Mouse (Mus musculus) midbrain, embryonic 16.5 days (tissue): ENCODE measurements around the gene Jund. TPM values are rescaled to one million over a fixed set of nuclear protein-coding genes. Genes with fewer than 3 reads are reported as not detected.

ENCODE experiments used
- ATAC-seq: fragments of 200-750 bp; cut with Nextera tagmentation; 2 replicates; pipeline ENCODE4 v1.8.0; 2017; ENCODE audit warnings: moderate TSS enrichment
- H3K27ac ChIP-seq: fragments of 300-500 bp; sonication (generic); 2 replicates; pipeline ENCODE4 v1.5.1; 2014; ENCODE audit warnings: mild to moderate bottlenecking, low read length, mixed read lengths
- H3K27me3 ChIP-seq: fragments of 300-500 bp; sonication (generic); 2 replicates; pipeline ENCODE4 v1.6.1; 2014; ENCODE audit warnings: low read depth, low read length, mixed read lengths; ENCODE audit not compliant: control insufficient read depth, insufficient read depth
- H3K36me3 ChIP-seq: fragments of 300-500 bp; sonication (generic); 2 replicates; pipeline ENCODE4 v1.6.1; 2014; ENCODE audit warnings: mild to moderate bottlenecking, low read length, moderate library complexity, mixed read lengths; ENCODE audit not compliant: control insufficient read depth, insufficient read depth
- H3K4me1 ChIP-seq: fragments of 300-500 bp; sonication (generic); 2 replicates; pipeline ENCODE4 v1.6.1; 2014; ENCODE audit warnings: mild to moderate bottlenecking, low read length, mixed read lengths; ENCODE audit not compliant: control insufficient read depth, insufficient read depth
- H3K4me2 ChIP-seq: fragments of 300-500 bp; sonication (generic); 2 replicates; pipeline ENCODE4 v1.6.1; 2014; ENCODE audit warnings: mild to moderate bottlenecking, low read length, mixed read lengths
- H3K4me3 ChIP-seq: fragments of 300-500 bp; sonication (generic); 2 replicates; pipeline ENCODE4 v1.5.1; 2014; ENCODE audit warnings: low read depth, mild to moderate bottlenecking, low read length, moderate library complexity, mixed read lengths
- H3K9ac ChIP-seq: fragments of 300-500 bp; sonication (generic); 2 replicates; pipeline ENCODE4 v1.6.1; 2014; ENCODE audit warnings: low read depth, low read length, mixed read lengths
- H3K9me3 ChIP-seq: fragments of 300-500 bp; sonication (generic); replicated peaks from 2 replicates; pipeline ENCODE4 v1.6.1; 2014; ENCODE audit warnings: mild to moderate bottlenecking, low read length, mixed read lengths; ENCODE audit not compliant: control insufficient read depth, poor library complexity, severe bottlenecking
- WGBS: fragments of 180-500 bp; shearing (Covaris S2); extraction: QIAGEN DNeasy Blood & Tissue Kit; methylation state at CpG from one replicate; pipeline ENCODE4 v1.1.7; 2014; 5-methylcytosine and 5-hydroxymethylcytosine counted together
- polyA plus RNA-seq: library from polyadenylated mRNA; unstranded; fragments of >200 nt; fragmentation: Nextera tagmentation; extraction: Ambion mirVana; gene quantifications from 2 replicates; pipeline ENCODE4 v1.2.1, GENCODE M21; 2015

Gene Jund
- polyA plus RNA-seq, 1 experiment from 2014 or later, result 67.9 TPM

DNA sequence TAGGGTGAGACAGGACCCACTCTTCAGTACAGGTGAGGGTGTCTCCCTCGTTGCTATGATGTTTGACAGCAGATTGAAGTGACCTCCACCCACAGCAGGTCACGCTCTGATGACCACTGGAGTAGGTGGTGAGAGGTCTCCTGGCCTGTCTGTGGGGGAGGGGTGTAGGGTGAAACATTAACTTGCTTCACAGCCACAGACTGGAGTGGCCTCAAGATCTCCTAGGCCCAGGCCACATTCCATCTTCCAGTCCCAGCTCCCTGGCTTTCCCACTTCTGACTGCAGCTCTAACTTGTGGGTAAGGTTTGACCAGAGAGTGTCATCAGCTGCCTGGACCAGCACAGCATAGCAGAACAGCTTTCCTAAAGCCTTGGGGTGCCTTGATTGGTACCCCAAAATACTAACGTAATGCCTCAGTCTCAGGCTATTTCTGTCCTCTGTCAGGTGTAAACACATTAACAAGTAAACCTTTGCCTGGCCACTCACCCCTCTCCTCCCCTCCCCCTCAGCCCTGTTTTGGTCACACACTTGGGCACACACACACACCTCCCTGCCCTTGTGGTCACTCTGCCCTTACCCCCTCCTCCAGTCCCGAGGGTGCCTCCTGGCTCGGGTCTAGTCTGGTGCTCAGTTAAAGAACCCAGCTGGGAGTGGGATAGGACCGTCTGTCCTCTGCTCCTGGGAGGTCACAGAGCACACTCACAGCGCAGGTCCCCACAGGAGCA is 24.9 kb downstream of the Jund start, which contains the start of gene Pde4c:
Pde4c (plus strand) TSS at position 235 of the 725 bp plus-strand sequence.
- Histone ChIP-seq H3K4me2 (no peak within 1 kb of the TSS), H3K9me3 (no peaks in the 10 kb centered on the region), H3K4me3 (no peak within 1 kb of the TSS), H3K4me1 (no peaks in the 10 kb centered on the region), H3K27me3 (peaks cover 16% of the 10 kb centered on the region; the same call in 1 of the 2 replicates), H3K36me3 (no peaks in the 10 kb centered on the region), H3K9ac (no peak within 1 kb of the TSS), H3K27ac (no peak within 1 kb of the TSS)
- WGBS, result 72% methylated on average over 7 of the region's 7 CpGs
- ATAC-seq, result no peak

DNA sequence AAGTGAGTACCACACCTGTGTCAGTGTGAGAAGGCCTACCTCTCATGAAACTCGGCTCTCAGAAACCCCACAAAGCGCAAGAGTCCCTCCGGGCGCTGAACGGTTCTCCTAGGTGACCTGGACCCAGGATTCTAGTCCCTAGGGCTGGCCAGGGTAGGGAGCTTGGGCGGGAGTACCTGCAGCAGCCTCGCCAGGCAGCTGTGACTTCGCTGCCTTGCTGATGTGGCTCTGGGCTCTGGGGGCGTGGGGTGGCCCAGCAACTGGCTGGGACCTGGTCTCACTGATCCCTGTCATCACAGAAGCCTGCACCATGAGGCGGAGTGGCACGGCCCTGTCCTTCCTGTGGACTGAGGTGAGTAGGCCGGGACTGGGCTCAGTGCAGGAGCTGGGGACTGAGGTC is 25.5 kb downstream of the Jund start:
- Histone ChIP-seq H3K4me2 (no peak overlapping the region), H3K9ac (no peak overlapping the region), H3K4me1 (no peaks in the 10 kb centered on the region), H3K27ac (no peak overlapping the region), H3K4me3 (no peak overlapping the region), H3K27me3 (peaks cover 22% of the 10 kb centered on the region), H3K36me3 (no peaks in the 10 kb centered on the region), H3K9me3 (no peaks in the 10 kb centered on the region)
- no peak for ATAC-seq
- 85% methylated on average over 12 of the region's 12 CpGs for WGBS

DNA sequence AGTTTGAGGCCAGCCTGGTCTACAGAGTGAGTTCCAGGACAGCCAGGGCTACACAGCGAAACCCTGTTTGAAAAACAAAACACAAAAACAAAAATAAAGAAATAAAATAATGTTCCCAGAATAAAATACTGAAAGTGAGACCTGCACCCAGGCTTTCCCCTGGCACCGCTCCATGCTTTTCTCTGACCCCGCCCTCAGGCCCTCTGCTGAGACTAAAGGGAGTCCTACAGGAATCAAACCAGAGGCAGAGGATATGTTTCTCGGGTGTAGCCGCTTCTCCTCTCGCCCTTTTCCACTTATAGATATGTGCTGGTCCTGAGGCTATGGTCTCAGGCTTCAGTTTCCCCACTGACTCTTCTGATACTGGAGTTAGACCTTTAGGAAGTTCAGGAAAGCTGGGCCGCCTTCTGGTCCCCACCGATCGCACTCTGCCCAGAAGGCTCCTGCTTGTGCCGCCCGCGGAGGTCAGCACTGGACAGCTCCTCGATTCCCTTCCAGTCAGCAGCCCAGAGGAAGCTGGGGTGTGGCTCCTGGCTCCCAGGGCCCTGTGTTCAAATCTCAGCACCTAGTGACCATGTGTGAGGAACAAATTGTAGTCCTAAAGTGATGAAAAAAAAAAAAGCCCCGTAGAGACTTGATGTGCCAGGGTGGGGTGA is 27.2 kb downstream of the Jund start:
- Histone ChIP-seq H3K27ac (no peak overlapping the region), H3K4me3 (no peak overlapping the region), H3K9me3 (no peaks in the 10 kb centered on the region), H3K36me3 (no peaks in the 10 kb centered on the region), H3K27me3 (peaks cover 37% of the 10 kb centered on the region), H3K4me1 (no peaks in the 10 kb centered on the region; the same call in 1 of the 2 replicates), H3K9ac (no peak overlapping the region), H3K4me2 (no peak overlapping the region)
- 27% methylated on average over 14 of the region's 14 CpGs for WGBS
- ATAC-seq, result no peak

DNA sequence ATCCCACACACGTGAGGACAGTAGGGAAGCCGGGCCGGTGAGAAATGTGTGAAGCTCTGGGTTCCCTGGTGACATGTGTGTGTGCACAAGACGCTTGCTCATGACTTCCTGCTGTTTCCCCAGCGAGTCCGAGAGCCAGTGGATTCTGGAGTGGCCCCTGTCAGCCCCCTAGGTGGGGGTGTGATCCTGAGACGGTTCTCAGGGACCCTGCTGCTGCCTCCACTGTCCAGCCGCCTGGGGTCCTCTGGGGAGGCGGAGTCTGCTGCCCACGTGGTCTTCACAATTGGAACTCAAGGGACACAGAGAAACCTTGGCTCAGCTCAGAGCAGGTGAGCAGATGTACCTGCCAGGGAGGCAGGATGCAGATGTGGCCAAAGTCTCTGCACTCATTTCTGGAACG is 28.0 kb downstream of the Jund start:
- no peak overlapping the region for H3K9ac ChIP-seq

DNA sequence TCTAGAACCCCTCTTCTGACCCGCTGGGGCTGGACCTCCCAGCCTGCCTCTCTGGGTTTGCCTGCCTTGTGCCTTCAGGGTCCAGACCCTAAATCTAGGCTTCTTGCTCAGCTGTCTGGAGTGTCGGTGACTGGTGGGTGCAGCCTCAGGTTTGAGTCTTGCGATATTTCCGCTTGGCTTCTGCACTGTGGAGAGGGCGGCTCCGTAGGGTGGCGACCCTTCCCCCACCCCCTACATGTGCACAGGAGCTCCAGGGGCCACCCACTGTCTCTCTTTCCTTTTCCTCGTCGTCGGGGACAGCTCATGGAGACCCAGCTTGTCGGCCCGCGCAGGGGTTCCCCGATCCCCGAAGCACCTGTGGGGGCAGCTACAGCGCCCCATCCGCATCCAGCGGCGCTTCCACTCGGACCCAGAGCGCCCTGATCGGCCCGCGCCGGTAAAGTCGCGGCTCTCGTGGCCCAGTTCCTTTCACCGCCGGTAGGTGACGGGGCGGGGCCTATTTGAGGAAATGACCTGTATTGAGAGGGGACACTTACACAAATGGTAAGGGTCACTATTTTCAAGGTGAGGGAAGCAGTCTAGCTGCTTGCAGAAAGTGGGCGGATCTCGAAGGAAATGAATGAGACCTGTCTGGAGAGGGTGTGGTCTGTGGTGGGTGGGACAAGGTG is 31.2 kb downstream of the Jund start:
- no peaks in the 10 kb centered on the region for H3K36me3 ChIP-seq
- H3K4me3 ChIP-seq, result peak overlapping the region; percentile 19
- H3K9me3 ChIP-seq, result no peaks in the 10 kb centered on the region
- H3K27me3 ChIP-seq, result peaks cover 45% of the 10 kb centered on the region
- no peak for ATAC-seq
- no peak overlapping the region for H3K9ac ChIP-seq
- WGBS, result 6% methylated on average over 34 of the region's 34 CpGs
- no peaks in the 10 kb centered on the region; the same call in 1 of the 2 replicates for H3K4me1 ChIP-seq
- no peak overlapping the region for H3K27ac ChIP-seq
- H3K4me2 ChIP-seq, result peak overlapping the region; percentile 33; the same call in 1 of the 2 replicates

More for the DNA sequence above, 28.0 kb downstream of the Jund start:
- no peak for ATAC-seq
- no peaks in the 10 kb centered on the region; the same call in 1 of the 2 replicates for H3K4me1 ChIP-seq
- peaks cover 39% of the 10 kb centered on the region for H3K27me3 ChIP-seq
- H3K4me2 ChIP-seq, result no peak overlapping the region
- no peak overlapping the region for H3K4me3 ChIP-seq
- no peaks in the 10 kb centered on the region for H3K9me3 ChIP-seq
- WGBS, result 47% methylated on average over 11 of the region's 11 CpGs
- no peaks in the 10 kb centered on the region for H3K36me3 ChIP-seq
- H3K27ac ChIP-seq, result no peak overlapping the region

DNA sequence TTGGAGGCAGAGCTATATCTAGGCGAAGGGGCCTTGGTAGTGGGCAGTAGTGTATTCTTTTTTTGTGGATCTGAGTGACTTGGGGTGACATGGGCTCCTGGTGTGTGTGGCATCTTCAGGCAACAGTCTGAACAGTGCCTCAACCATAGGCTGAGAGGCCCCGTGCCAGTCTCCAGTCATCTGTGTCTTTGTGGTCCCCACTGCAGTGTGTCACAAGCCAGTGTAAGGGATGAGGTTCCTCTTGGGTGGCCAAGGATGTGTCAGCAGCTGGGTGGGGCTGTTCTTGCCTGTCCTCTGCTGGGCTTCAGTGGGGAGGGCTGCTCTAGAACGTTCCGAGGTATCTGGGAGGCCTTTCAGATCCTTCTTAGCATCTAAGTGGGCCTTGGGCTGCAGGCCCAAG is 32.2 kb downstream of the Jund start:
- Histone ChIP-seq H3K27ac (no peak overlapping the region), H3K4me1 (no peaks in the 10 kb centered on the region; the same call in 1 of the 2 replicates), H3K9ac (no peak overlapping the region), H3K9me3 (no peaks in the 10 kb centered on the region), H3K36me3 (no peaks in the 10 kb centered on the region), H3K27me3 (peaks cover 43% of the 10 kb centered on the region), H3K4me2 (no peak overlapping the region), H3K4me3 (no peak overlapping the region)
- ATAC-seq, result no peak
- WGBS, result 83% methylated on average over 4 of the region's 4 CpGs

DNA sequence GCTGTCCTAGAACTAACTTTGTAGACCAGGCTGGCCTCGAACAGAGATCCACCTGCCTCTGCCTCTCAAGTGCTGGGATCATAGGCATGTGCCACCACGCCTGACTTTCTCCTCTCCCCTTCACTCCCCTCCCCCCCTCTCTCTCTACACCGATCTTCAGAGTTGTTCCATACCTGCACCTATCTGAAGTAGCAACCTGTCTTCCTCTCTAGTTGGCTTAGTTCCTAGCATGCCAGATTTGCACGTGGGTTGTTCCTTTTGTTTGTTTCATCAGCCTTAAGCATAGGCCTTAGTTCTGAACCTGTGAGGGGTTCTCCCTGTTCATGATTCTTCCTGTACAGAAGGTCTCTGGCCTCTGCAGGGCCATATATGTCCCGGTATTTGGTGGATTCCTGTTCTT is 39.0 kb downstream of the Jund start:
- Histone ChIP-seq H3K9ac (no peak overlapping the region), H3K27ac (no peak overlapping the region), H3K36me3 (no peaks in the 10 kb centered on the region), H3K4me1 (no peaks in the 10 kb centered on the region), H3K4me2 (no peak overlapping the region), H3K4me3 (no peak overlapping the region), H3K27me3 (peaks cover 18% of the 10 kb centered on the region), H3K9me3 (no peaks in the 10 kb centered on the region)
- ATAC-seq, result no peak
- 72% methylated on average over 5 of the region's 5 CpGs for WGBS

DNA sequence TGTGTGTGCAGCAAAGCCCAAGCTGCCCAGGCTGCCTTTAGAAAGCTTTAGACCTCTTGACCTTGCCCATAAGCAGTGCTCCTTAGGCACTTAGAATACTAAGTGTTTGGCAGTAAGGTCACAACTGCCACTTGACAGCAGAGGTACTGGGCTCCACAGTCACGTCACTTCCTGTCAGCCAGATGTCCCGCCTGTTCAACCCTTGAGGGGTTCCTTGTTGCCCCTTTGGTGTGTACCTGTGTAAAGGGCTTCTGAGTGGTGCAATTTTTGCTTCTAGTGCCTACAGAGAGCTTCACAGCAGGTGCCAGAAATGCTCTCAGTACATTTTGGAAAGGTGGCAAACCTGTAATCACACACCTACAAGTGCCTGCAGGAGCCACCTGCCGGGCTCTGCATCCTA is 39.5 kb downstream of the Jund start:
- Histone ChIP-seq H3K36me3 (no peaks in the 10 kb centered on the region), H3K4me1 (peaks cover 1% of the 10 kb centered on the region), H3K27ac (no peak overlapping the region), H3K4me2 (no peak overlapping the region), H3K4me3 (no peak overlapping the region), H3K9ac (no peak overlapping the region), H3K27me3 (peaks cover 19% of the 10 kb centered on the region), H3K9me3 (no peaks in the 10 kb centered on the region)
- ATAC-seq, result no peak
- WGBS, result 74% methylated on average over 3 of the region's 3 CpGs

DNA sequence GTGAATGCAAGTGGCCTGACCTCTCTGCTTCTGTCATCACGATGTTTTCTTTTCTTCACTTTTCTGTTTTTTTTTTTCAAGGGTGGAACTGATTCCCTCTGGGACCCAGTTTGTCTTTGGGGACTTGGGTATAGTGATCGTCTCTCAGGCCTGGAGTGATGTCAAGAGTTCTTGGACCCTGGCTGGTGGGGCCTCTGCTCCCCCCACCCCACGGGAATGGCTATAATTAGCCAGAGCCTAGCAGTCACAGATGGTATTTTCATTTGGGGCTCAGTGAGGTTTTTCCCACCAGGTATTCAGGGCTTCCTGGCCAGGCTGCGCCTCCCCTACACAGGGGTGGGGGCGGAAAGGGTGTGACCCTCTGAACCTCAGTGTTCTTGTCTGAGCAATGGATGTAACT is 42.9 kb downstream of the Jund start:
- 57% methylated on average over 5 of the region's 5 CpGs for whole genome bisulfite sequencing
- Histone ChIP-seq H3K9ac (no peak overlapping the region), H3K27ac (no peak overlapping the region), H3K27me3 (peaks cover 37% of the 10 kb centered on the region), H3K36me3 (no peaks in the 10 kb centered on the region), H3K9me3 (no peaks in the 10 kb centered on the region), H3K4me1 (peaks cover 13% of the 10 kb centered on the region), H3K4me2 (no peak overlapping the region), H3K4me3 (no peak overlapping the region)
- ATAC-seq, result no peak
